Mouse (Mus musculus) erythroblast, embryonic 14.5 days (primary cell): Measurements from ENCODE around the gene Eif3a. TPM values are rescaled to one million over a fixed set of nuclear protein-coding genes. Genes with fewer than 3 reads are reported as not detected.

Experiments used
- H3K27me3 ChIP-seq: 2 replicates; pipeline ENCODE4 v1.6.1; 2012; ENCODE audit warnings: inconsistent platforms; ENCODE audit not compliant: control insufficient read depth
- H3K36me3 ChIP-seq: 2 replicates; pipeline ENCODE4 v1.6.1; 2012; ENCODE audit warnings: mild to moderate bottlenecking, inconsistent platforms; ENCODE audit not compliant: control insufficient read depth
- H3K4me1 ChIP-seq: 2 replicates; pipeline ENCODE4 v1.6.1; 2012; ENCODE audit warnings: inconsistent platforms; ENCODE audit not compliant: control insufficient read depth
- H3K4me3 ChIP-seq: replicated peaks from 2 replicates; pipeline ENCODE3; 2012; ENCODE audit warnings: moderate library complexity, mild to moderate bottlenecking, inconsistent platforms
- H3K9me3 ChIP-seq: 2 replicates; pipeline ENCODE4 v1.6.1; 2012; ENCODE audit warnings: low read length, inconsistent platforms, mixed read lengths; ENCODE audit not compliant: control insufficient read depth
- GATA1 ChIP-seq: IDR thresholded peaks from 2 replicates; pipeline ENCODE4 v1.6.1; 2012; ENCODE audit warnings: low read length, inconsistent platforms, mixed read lengths
- TAL1 ChIP-seq: IDR thresholded peaks from 3 replicates; pipeline ENCODE4 v1.6.1; 2012; ENCODE audit warnings: low read length, inconsistent platforms, mixed read lengths
- polyA plus RNA-seq: library from polyadenylated mRNA; stranded (reverse); fragments of >175 nt; gene quantifications from 2 replicates; pipeline ENCODE4 v1.2.3, GENCODE M21; 2012

Eif3a gene
- 5.8 and 7.7 TPM in 2 replicates for polyA plus RNA-seq

DNA sequence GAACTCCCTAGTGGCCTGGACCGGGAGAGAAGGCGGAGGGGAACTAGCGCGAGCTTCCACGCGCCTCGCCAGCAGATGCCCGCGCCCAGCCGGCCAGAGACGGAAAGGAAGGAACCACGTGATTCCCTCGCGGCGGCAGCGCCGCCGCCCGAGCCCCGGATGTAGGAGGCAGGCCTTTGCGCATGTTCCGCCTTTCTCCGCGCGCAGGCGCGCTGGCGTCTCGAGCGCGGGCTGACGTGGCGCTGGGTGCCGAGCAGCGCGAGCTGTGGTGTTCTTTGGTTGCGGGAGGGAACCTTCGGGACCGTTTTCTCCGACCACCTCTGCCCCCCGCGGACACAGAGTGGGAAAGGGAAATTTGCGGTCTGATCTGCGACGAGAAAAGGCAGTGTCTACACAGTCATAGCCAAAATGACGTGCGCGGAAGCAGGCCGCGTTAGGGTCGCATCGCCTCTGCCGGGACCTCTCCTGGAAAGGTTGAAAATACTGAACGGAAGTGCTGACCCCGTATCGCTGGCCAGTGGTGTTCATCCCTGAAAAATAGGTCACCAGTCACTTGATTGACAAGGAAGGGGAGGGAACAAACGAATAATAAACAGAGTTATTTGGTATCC lies at the start of gene Eif3a:
Eif3a (minus strand) TSS at position 108 of the 611 bp plus-strand sequence.
- Histone ChIP-seq H3K36me3 (peaks cover 26% of the 10 kb centered on the region), H3K4me1 (peaks cover 71% of the 10 kb centered on the region), H3K9me3 (no peaks in the 10 kb centered on the region), H3K27me3 (no peaks in the 10 kb centered on the region), H3K4me3 (peak within 1 kb of the TSS; percentile 91)
- TF ChIP-seq TAL1: no peak
- TF ChIP-seq GATA1: no peak

DNA sequence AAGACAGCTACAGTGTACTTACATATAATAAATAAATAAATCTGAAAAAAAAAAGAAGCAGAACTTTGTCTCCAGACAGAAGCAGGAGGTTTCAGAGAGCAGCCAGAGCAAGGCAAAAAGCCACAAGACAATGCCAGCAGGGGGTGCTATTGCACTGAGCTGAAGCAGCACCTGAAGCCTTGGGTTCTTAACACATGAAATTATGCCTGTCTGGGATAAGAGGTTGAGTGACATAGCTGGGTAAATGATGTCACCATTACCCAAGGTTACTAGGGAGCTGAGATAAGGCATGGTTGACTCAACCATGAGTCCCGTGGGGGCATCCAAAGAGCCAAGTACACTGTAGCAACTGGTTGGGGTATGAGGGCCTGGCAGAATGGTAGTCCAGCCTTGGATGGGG lies 47.3 kb upstream of the Eif3a start:
- Histone ChIP-seq H3K36me3 (peaks cover 94% of the 10 kb centered on the region), H3K4me3 (no peak overlapping the region), H3K4me1 (peaks cover 11% of the 10 kb centered on the region), H3K27me3 (no peaks in the 10 kb centered on the region), H3K9me3 (no peaks in the 10 kb centered on the region)
- TF ChIP-seq TAL1: no peak
- TF ChIP-seq GATA1: no peak

DNA sequence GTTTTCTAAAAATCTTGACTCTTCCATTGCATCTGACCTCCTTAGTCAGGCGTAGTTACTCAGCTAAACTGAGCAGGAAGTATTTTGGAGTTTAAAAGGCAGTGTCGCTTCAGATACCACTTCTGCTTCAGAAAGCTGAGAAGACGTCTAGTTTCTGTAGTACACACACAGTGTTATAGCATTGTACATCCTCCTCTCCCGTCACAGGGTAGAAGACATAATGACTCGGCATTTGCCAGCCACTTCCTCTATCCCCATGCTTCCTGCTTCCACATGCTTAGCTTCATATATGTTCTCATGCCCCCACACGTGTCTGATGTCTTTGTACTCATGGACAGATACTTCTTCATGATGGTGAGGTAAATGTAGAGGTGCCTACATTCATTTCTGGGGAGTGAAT lies 28.2 kb upstream of the Eif3a start:
- Histone ChIP-seq H3K36me3 (peaks cover 92% of the 10 kb centered on the region), H3K9me3 (no peaks in the 10 kb centered on the region), H3K4me1 (peaks cover 11% of the 10 kb centered on the region), H3K27me3 (no peaks in the 10 kb centered on the region), H3K4me3 (no peak overlapping the region)
- TF ChIP-seq TAL1 (no peak), GATA1 (no peak)

DNA sequence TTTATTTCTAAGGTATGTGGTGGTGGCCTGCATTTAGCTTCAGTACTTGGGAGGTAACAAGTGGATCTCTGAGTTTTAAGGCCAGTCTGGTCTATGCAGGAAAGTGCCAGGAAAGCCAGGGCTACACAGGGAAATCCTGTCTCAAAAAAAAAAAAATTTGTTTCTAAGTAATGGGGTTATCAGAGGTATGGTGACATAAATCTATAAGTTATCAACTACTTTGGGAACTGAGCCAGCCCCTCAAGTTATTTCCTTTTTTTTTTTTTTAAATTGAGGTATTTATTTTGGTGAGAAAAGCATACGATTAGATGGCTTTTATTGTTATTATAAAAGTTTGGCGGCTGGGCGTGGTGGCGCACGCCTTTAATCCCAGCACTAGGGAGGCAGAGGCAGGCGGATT lies 22.7 kb upstream of the Eif3a start:
- H3K9me3 ChIP-seq: no peaks in the 10 kb centered on the region
- TF ChIP-seq TAL1 (no peak), GATA1 (no peak)
- peak overlapping the region; percentile 79 for H3K4me3 ChIP-seq
- H3K36me3 ChIP-seq: peaks cover 40% of the 10 kb centered on the region
- H3K27me3 ChIP-seq: no peaks in the 10 kb centered on the region
- H3K4me1 ChIP-seq: peaks cover 45% of the 10 kb centered on the region

DNA sequence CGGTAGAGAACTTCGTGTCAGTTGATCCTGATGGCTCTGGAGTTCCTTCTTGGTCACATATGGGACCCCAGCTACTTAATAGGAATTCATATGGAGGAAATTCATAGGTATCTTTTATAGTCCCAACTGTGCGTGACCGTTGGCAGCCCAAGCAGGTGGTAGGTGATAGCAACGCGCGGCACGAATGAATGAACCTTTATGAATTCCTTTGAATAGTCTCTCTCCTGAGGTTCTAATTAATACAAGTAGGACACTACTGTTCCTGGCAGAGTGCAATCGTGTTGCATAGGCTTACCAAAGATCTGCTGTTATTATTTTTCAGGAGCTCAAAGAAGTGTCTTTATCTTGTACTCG lies 21.6 kb upstream of the Eif3a start:
- no peak for TF ChIP-seq GATA1
- no peak for TF ChIP-seq TAL1
- Histone ChIP-seq H3K9me3 (no peaks in the 10 kb centered on the region), H3K4me1 (peaks cover 45% of the 10 kb centered on the region), H3K27me3 (no peaks in the 10 kb centered on the region), H3K36me3 (peaks cover 31% of the 10 kb centered on the region), H3K4me3 (peak overlapping the region; percentile 79)

DNA sequence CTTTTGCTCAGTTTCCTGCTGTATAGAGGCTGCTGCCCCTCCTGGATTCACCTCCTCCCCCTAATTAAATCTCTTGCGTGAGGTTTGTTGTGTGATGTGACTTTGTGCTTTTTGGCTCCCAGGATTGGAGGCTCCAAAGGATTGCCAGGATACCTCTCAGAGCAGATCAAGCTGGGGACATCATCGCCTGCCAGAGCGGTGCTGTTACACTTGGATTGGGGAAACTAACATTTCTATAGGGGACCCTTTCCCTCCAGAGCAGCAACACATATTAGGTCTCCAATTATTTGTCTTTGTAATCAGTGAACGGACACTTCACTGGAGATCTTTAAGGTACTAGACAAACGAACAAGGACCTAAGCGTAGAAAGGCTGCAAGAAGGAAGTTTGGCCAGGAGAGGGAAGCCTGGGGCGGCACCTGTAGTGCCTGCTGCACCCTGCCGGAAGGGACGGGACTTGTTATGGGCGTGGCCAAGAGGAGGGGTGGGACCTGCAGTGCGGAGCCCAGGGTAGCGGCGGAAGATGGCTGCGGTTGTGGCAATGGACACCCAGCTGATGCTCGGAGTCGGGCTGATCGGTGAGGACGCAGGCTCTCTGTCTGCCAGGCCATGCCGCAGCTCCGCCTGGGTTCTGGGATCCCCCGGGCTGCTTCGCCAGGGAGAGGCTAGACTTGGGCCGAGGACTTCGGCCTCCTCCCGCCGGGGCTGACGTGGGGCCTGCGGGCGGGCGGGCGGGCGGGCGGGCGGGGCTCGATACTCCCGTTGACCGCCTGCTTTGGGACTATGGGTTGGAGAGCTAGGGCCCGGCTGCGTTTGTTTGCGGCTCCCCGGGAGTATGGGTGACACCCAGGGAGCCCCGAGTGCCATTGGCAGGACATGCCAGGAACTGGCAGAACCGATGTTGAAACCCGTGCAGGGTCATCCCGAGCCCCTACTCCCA lies 20.9 kb upstream of the Eif3a start, which contains the start of gene Fam45a:
Fam45a (plus strand) TSS at position 488 of the 938 bp plus-strand sequence.
- TF ChIP-seq TAL1 (no peak), GATA1 (no peak)
- peaks cover 45% of the 10 kb centered on the region for H3K4me1 ChIP-seq
- peak within 1 kb of the TSS; percentile 79 for H3K4me3 ChIP-seq
- no peaks in the 10 kb centered on the region for H3K9me3 ChIP-seq
- H3K36me3 ChIP-seq: peaks cover 24% of the 10 kb centered on the region
- H3K27me3 ChIP-seq: no peaks in the 10 kb centered on the region

DNA sequence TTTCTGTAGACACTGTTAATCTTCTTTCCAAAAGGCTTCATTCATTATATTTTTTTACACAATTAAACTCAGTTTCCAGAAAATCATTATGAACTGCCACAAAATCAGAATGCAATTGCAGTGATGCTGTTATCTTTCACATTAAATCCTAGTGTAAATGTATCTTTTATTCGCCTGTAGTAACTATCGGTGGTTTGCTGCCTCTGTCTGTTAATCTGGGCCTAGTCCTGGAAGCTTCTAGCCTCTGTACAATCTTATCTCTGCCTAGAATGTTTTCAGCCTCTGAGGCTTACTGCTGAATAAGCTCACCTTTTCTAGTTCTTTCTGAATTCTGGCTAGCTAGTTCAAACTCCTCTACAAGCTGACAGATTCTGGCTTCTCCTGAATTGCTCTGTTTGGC lies 19.5 kb upstream of the Eif3a start:
- Histone ChIP-seq H3K4me3 (no peak overlapping the region), H3K4me1 (peaks cover 45% of the 10 kb centered on the region), H3K9me3 (no peaks in the 10 kb centered on the region), H3K36me3 (peaks cover 10% of the 10 kb centered on the region), H3K27me3 (no peaks in the 10 kb centered on the region)
- no peak for TF ChIP-seq TAL1
- TF ChIP-seq GATA1: no peak

DNA sequence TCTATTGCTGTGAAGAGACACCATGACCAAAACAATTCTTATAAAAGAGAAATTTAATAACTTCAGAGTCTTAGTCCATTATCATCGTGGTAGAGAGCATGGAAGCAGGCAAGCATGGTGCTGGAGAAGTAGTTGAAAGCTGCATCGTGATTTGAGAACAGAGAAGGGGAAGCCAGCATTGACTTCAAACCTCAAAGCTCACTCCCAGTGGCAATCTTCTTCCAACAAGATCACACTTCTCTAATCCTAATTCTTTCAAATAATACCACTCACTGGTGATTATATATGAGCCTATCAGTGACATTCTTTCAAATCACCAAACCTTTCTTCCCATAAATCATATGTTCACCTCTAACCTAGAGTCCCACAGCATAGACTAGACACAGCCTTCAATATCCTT lies 14.4 kb upstream of the Eif3a start:
- Histone ChIP-seq H3K4me3 (no peak overlapping the region), H3K27me3 (no peaks in the 10 kb centered on the region), H3K4me1 (peaks cover 40% of the 10 kb centered on the region), H3K9me3 (no peaks in the 10 kb centered on the region), H3K36me3 (no peaks in the 10 kb centered on the region)
- TF ChIP-seq GATA1 (no peak), TAL1 (no peak)

DNA sequence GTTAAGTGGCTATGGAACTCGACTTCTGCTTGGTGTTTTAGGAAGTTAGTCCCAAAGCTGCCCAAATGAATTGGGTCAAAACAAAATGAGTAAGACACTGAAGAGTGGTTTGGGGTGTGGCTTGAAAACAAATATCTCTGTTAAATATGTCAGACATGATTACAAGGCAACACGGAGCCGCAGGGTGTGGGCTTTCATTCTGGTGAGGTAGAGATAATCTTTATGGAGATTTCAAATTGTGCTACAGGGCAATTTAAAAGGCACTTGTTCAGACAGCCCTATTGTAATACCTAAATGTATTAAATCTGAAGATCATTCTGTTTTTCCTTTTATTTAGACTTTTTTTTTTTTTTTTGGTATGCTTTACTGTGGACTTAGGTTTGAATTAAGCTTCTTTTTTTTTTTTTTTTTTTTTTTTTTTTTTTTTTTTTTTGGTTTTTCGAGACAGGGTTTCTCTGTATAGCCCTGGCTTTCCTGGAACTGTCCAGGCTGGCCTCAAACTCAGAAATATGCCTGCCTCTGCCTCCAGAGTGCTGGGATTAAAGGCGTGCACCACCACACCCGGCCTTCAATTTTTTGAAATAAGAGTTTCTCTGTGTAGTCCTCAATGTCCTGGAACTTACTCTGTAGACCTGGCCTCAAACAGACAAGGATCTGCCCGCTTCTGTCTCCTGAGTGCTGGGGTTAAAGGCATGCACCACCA lies 9.6 kb upstream of the Eif3a start:
- peaks cover 6% of the 10 kb centered on the region for H3K9me3 ChIP-seq
- no peaks in the 10 kb centered on the region for H3K27me3 ChIP-seq
- peaks cover 64% of the 10 kb centered on the region for H3K4me1 ChIP-seq
- H3K4me3 ChIP-seq: peak overlapping the region; percentile 2
- TF ChIP-seq TAL1: peak; percentile 73
- peak; percentile 63 for TF ChIP-seq GATA1
- H3K36me3 ChIP-seq: peaks cover 6% of the 10 kb centered on the region; the same call in 1 of the 2 replicates
